Mouse (Mus musculus) embryonic facial prominence, embryonic 12.5 days (tissue): ENCODE results near the gene Meltf. TPM values are rescaled to one million over a fixed set of nuclear protein-coding genes. Genes with fewer than 3 reads are reported as not detected.

Source experiments
- ATAC-seq: fragments of 200-750 bp; cut with Nextera tagmentation; 2 replicates; pipeline ENCODE4 v1.8.0; 2017; ENCODE audit not compliant: insufficient number of reproducible peaks, insufficient read depth, low FRiP score, low TSS enrichment
- H3K27ac ChIP-seq: fragments of 300-500 bp; sonication (generic); 2 replicates; pipeline ENCODE4 v1.5.1; 2016; ENCODE audit warnings: mild to moderate bottlenecking
- H3K27me3 ChIP-seq: fragments of 300-500 bp; sonication (generic); 2 replicates; pipeline ENCODE4 v1.6.1; 2016; ENCODE audit warnings: mild to moderate bottlenecking, moderate library complexity
- H3K36me3 ChIP-seq: fragments of 300-500 bp; sonication (generic); 2 replicates; pipeline ENCODE4 v1.6.1; 2016; ENCODE audit warnings: mild to moderate bottlenecking
- H3K4me1 ChIP-seq: fragments of 300-500 bp; sonication (generic); 2 replicates; pipeline ENCODE4 v1.6.1; 2016
- H3K4me2 ChIP-seq: fragments of 300-500 bp; sonication (generic); replicated peaks from 2 replicates; pipeline ENCODE4 v1.6.1; 2016; ENCODE audit warnings: mild to moderate bottlenecking, moderate library complexity
- H3K4me3 ChIP-seq: fragments of 300-500 bp; sonication (generic); 2 replicates; pipeline ENCODE4 v1.5.1; 2016; ENCODE audit warnings: mild to moderate bottlenecking
- H3K9ac ChIP-seq: fragments of 300-500 bp; sonication (generic); 2 replicates; pipeline ENCODE4 v1.6.1; 2016; ENCODE audit warnings: mild to moderate bottlenecking, moderate library complexity
- H3K9me3 ChIP-seq: fragments of 300-500 bp; sonication (generic); 2 replicates; pipeline ENCODE4 v1.6.1; 2016; ENCODE audit warnings: mild to moderate bottlenecking, moderate library complexity
- WGBS: fragments of 180-500 bp; shearing (Covaris S2); methylation state at CpG from one replicate; pipeline ENCODE4 v1.1.7; 2016; 5-methylcytosine and 5-hydroxymethylcytosine counted together
- polyA plus RNA-seq: library from polyadenylated mRNA; unstranded; fragments of >200 nt; fragmentation: Nextera tagmentation; extraction: Ambion mirVana; gene quantifications from 2 replicates; pipeline ENCODE4 v1.2.1, GENCODE M21; 2016

Gene Meltf
- polyA plus RNA-seq, 1 experiment from 2014 or later, result 0.28 TPM

DNA sequence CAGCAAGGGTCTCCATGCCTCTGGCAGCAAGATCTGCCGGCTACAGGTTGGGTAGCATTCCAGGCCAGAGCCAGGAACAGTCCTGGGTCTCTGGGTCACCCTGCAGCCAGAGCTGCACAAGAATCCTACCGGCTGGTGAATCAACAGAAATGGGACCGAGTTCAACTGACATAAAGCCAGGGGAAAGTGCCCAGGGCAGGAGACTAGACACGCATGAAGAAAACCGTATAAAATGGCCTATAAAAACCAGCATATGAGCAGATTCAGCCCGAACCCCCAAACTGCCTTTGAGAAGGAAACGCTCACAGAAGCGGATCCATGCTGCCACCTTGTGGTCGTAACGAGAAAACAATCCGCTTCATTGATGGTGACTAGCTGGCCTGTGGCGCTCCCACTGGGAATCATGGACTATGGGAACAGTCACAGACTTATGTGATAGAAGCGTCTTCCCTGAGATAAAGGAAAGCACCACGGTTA, 39.7 kb downstream of the Meltf start:
- Histone ChIP-seq H3K9ac (no peak overlapping the region), H3K27ac (no peak overlapping the region), H3K27me3 (no peaks in the 10 kb centered on the region), H3K36me3 (no peaks in the 10 kb centered on the region), H3K4me3 (no peak overlapping the region), H3K9me3 (no peaks in the 10 kb centered on the region), H3K4me1 (no peaks in the 10 kb centered on the region), H3K4me2 (peak overlapping the region; percentile 35)
- ATAC-seq, result no peak
- WGBS, result 5% methylated on average over 14 of the region's 14 CpGs

DNA sequence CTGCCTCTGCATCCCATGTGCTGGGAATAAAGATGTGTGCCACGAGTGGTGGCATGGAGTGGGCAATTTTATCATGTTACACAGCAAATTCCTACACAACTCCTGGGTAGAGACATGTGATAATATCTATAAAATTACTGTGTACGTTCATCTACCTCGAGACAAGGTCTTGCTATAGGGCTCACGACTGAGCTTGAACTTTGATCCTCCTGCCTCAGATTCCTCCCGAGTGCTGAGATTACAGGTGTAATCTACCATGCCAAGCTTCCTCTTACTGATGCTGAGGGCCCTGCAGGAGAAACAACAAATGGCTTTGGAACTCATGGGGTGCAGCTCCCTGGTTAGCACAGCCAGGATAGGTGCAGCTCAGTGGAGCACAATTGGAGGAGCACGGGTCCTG, 45.8 kb downstream of the Meltf start:
- Histone ChIP-seq H3K9ac (no peak overlapping the region), H3K4me3 (no peak overlapping the region), H3K9me3 (no peaks in the 10 kb centered on the region), H3K4me2 (no peak overlapping the region), H3K27me3 (no peaks in the 10 kb centered on the region), H3K27ac (no peak overlapping the region), H3K4me1 (peaks cover 3% of the 10 kb centered on the region; the same call in 1 of the 2 replicates), H3K36me3 (no peaks in the 10 kb centered on the region)
- no peak for ATAC-seq
- 81% methylated on average over 6 of the region's 6 CpGs for WGBS

DNA sequence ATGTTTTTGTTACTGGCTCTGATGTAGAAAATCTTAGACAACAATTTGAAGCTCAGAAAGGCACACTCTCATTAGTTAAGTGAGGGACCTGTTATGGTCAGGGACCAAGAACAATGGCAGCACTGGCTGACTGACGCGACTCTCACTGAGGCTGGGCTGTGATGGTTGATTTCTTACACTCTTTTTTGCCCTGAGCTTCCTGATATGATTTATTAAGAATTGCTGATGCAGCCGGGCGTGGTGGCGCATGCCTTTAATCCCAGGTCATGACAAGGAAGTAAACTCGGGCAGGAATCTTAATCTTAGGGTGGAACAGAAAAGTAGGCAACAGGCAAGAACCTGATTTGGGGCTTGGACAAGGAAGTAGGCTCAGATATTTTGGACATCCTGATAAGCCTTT, 47.5 kb downstream of the Meltf start:
- H3K36me3 ChIP-seq, result no peaks in the 10 kb centered on the region
- no peak overlapping the region for H3K4me3 ChIP-seq
- H3K9ac ChIP-seq, result no peak overlapping the region
- no peak for ATAC-seq
- H3K4me2 ChIP-seq, result no peak overlapping the region
- H3K4me1 ChIP-seq, result peaks cover 3% of the 10 kb centered on the region; the same call in 1 of the 2 replicates
- H3K9me3 ChIP-seq, result no peaks in the 10 kb centered on the region
- 85% methylated on average over 6 of the region's 6 CpGs for WGBS
- no peak overlapping the region for H3K27ac ChIP-seq
- 0 out of 2 replicates have a peak, but pooled peaks cover 6% of the 10 kb centered on the region for H3K27me3 ChIP-seq

DNA sequence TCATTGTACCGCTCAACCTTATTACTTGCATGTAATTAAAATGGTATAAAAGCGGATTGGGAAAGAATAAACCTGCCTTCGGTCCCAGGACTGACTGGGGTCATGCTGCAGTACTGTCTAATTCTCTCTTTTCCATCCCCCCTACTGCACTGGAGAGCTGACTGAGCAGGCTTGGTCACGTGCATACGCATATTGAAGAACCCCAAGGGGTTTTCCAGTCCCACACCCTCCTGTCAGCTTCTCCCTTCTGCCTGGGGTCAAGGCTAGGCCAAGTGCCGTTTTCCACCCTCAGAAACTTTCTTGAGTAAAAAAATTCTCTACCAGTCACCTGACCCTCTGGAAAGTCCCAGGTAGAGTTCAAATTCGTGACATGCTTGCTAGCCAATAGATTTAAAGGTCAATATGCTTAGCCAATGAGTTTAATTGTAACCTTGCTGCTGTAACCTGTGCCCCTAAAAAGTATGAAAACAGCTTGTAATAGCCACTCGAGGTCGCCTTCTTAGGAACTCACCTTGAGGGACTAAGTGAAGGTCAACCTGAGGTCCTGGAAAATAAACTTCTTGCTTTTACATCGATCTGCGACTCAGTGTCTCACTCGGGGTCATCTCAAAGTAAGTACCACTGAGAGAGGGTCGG, 48.1 kb downstream of the Meltf start:
- H3K4me3 ChIP-seq, result no peak overlapping the region
- WGBS, result 76% methylated on average over 13 of the region's 13 CpGs
- no peak for ATAC-seq
- no peak overlapping the region for H3K4me2 ChIP-seq
- H3K36me3 ChIP-seq, result no peaks in the 10 kb centered on the region
- no peak overlapping the region for H3K27ac ChIP-seq
- no peaks in the 10 kb centered on the region for H3K9me3 ChIP-seq
- H3K9ac ChIP-seq, result no peak overlapping the region
- H3K4me1 ChIP-seq, result peaks cover 3% of the 10 kb centered on the region; the same call in 1 of the 2 replicates
- 0 out of 2 replicates have a peak, but pooled peaks cover 6% of the 10 kb centered on the region for H3K27me3 ChIP-seq

DNA sequence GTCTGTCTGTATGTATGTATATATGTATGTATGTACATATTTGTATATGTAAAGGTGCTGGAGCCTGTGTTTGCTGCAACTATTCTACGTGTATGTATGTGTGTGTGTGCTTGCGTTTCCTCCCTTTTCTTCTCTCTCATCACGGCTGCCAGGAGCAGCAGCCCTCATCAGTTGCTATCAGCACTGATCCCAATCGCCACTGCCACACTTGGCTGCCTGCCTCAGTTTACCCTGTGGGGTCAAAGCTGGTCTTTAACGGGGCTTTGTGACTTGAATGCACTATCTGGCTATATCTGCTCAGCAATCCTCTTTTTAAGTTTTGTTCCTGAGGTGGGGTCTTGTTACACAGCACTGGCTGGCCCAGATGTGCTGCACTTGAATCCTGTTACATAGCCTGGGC, 48.8 kb downstream of the Meltf start:
- WGBS, result 84% methylated on average over 5 of the region's 5 CpGs
- H3K4me1 ChIP-seq, result peaks cover 3% of the 10 kb centered on the region; the same call in 1 of the 2 replicates
- no peaks in the 10 kb centered on the region for H3K36me3 ChIP-seq
- no peak overlapping the region for H3K27ac ChIP-seq
- 0 out of 2 replicates have a peak, but pooled peaks cover 6% of the 10 kb centered on the region for H3K27me3 ChIP-seq
- H3K9ac ChIP-seq, result no peak overlapping the region
- no peak overlapping the region for H3K4me2 ChIP-seq
- no peaks in the 10 kb centered on the region for H3K9me3 ChIP-seq
- ATAC-seq, result no peak
- no peak overlapping the region for H3K4me3 ChIP-seq

DNA sequence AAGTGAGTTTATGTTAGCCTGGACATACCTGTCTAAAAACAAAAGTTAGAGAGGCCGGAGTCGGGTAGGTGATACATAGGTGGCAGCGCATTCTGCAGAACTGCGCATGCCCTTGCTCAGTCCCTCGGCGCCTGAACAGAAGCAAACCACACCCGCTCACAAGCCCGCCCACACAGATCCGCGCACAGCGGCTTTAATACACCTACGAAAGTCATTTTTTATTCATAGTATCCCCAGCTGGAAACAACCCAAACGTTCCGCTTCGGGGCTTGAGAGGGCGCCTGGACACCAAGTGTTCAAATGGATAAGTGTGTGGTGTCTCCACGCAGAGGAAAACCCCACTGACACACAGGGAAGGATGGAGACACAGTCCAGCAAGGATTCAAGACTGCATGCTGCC, 52.7 kb downstream of the Meltf start:
- 0 out of 2 replicates have a peak overlapping the region, but pooled peaks have one; percentile 12 for H3K4me2 ChIP-seq
- H3K27me3 ChIP-seq, result peaks cover 42% of the 10 kb centered on the region

DNA sequence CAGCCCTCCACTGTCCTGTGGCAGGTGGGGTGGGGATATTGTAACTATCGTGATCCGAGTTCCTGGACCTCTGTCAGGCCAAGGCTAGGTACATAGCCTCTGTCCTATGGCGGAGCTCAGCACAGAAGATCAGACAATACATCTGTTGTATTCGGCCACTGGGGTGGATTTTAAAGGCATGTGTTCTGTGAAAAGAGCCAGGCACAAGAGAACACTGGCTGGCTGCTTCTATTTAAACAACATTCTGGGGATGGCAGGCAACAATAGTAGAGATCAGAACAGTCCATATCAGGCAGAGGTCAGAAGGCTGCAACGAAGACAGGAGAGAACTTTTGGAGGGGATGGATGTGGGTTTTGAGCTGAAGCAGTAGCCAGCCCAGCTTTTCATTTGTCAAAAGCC, 53.6 kb downstream of the Meltf start:
- peaks cover 13% of the 10 kb centered on the region for H3K4me1 ChIP-seq
- H3K9me3 ChIP-seq, result no peaks in the 10 kb centered on the region
- 48% methylated on average over 5 of the region's 5 CpGs for WGBS
- ATAC-seq, result no peak
- H3K4me2 ChIP-seq, result peak overlapping the region; percentile 75; the same call in 1 of the 2 replicates
- no peaks in the 10 kb centered on the region for H3K36me3 ChIP-seq
- no peak overlapping the region for H3K4me3 ChIP-seq
- H3K9ac ChIP-seq, result no peak overlapping the region
- peaks cover 46% of the 10 kb centered on the region for H3K27me3 ChIP-seq
- no peak overlapping the region for H3K27ac ChIP-seq

More for the DNA sequence above, 52.7 kb downstream of the Meltf start:
- Histone ChIP-seq H3K9me3 (no peaks in the 10 kb centered on the region), H3K4me3 (no peak overlapping the region), H3K9ac (no peak overlapping the region), H3K27ac (no peak overlapping the region), H3K4me1 (peaks cover 13% of the 10 kb centered on the region), H3K36me3 (no peaks in the 10 kb centered on the region)
- 61% methylated on average over 17 of the region's 17 CpGs for WGBS
- ATAC-seq, result no peak

DNA sequence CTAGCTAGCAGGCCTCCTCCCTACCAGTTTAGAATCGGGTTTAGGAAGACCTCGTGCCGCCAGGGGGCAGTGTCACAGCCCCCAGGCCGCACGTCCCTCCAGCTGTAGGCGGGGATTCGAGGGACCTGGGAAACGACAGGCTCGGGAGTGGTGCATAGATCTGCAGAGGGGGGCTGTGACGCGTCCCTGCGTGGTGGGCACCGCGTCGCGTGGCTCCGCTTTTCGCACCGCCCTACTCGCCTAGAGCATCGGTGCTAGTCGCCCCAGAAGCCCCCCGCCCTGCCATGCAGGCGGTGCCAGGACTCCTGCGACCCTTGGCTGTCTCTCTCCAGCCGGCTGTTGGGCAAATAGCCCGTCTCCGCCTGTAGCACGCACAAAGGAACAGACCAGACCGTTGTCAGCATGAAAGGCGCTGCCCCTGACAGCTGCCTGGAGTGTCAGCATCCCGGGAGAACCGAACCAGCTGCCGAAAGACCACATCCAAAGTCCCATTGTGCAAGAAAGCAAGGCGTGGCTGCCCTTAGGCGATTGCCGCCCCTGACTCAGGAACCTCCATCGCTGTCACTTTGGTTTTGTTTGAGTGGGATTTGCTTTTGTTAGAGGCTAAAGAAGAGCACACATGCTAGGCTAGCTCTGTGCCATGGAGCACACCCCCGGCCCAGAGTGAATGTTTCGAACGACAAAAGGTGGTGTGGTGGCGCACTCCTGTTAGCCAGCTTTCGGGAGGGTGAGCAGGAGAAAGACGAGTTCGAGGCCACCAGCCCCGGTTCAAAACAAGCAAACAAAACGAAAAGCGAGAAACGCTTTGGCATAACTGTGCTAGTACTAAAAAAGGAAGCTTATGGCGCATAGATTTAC, 54.5 kb downstream of the Meltf start:
- Histone ChIP-seq H3K9ac (peak overlapping the region; percentile 52), H3K9me3 (no peaks in the 10 kb centered on the region), H3K4me2 (peak overlapping the region; percentile 75), H3K36me3 (no peaks in the 10 kb centered on the region), H3K4me1 (peaks cover 13% of the 10 kb centered on the region), H3K27ac (no peak overlapping the region), H3K4me3 (peak overlapping the region; percentile 43), H3K27me3 (peaks cover 46% of the 10 kb centered on the region)
- ATAC-seq, result peak; percentile 91
- under 1% methylated on average over 50 of the region's 50 CpGs for WGBS

DNA sequence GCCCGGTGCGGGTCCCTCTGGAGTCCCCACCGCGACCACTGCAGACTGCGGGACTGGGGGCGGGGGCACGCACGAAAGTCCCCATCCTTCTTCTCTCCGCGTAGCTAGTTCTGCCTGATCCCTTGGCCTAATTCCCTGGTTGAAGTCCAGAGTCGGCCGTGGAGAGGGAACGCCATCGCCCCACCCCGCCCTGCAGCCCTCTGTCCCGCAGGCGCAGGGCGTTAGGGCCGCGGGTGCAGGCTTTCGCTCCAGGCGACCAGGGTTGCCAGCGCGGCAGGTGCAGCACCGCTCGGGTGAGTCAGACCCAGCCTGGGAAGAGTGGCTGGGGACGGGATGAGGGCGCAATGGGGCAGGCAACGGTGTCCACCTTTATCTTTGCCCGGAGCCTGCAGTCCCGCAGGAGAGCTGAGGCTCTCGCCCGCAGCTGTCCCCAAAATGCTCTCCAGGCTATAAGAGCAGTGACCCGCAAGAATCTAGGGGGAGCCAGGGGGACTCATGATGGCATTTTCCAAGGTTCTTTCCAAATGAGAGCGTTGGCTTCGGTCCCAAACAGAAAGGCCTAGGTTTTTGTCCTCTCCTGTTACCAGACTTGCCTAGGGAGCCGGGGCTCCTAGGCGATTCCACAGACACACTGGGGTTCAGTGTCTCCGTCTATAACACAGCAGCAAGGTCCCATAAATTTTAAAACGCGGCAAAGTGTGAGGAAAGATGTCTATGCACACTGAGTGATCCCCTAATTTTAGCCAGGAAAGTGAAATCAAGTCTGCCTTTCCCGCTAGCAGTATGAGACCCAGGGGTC, 55.3 kb downstream of the Meltf start, which contains the start of gene Pigz:
Pigz (plus strand) TSS at position 101 of the 799 bp plus-strand sequence.
- Histone ChIP-seq H3K4me3 (peak within 1 kb of the TSS; percentile 43), H3K36me3 (no peaks in the 10 kb centered on the region), H3K9me3 (no peaks in the 10 kb centered on the region), H3K27me3 (peaks cover 46% of the 10 kb centered on the region), H3K9ac (peak within 1 kb of the TSS; percentile 52), H3K4me1 (peaks cover 11% of the 10 kb centered on the region), H3K4me2 (peak within 1 kb of the TSS; percentile 75), H3K27ac (no peak within 1 kb of the TSS)
- ATAC-seq, result no peak
- 6% methylated on average over 42 of the region's 42 CpGs for WGBS

DNA sequence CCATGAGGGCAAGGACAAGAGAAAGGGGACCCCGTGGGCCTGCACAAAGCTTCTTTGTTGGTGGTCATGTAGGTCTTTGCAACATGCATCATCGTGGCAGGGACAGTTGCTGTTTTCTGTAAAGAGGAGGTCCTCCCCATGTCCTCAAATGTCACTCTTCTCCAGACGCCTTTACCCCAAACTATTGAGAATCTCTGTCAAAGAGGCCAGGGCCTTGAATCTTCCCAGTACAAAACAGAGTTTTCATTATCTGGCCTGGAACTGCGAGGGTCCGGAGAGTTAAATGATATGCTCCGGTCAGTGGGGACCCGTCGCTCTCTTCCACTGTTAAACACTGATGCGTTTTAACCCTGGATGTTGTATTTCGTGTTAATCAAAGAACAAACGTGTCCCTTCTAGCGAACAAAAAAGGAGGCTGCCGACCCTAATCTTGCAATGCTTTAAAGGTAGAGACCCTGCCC, 56.0 kb downstream of the Meltf start:
- 16% methylated on average over 13 of the region's 13 CpGs for WGBS
- peak overlapping the region; percentile 75 for H3K4me2 ChIP-seq
- peaks cover 10% of the 10 kb centered on the region for H3K4me1 ChIP-seq
- peaks cover 46% of the 10 kb centered on the region for H3K27me3 ChIP-seq
- no peaks in the 10 kb centered on the region for H3K36me3 ChIP-seq
- no peak for ATAC-seq
- H3K9me3 ChIP-seq, result no peaks in the 10 kb centered on the region
- peak overlapping the region; percentile 23; the same call in 1 of the 2 replicates for H3K4me3 ChIP-seq
- no peak overlapping the region for H3K27ac ChIP-seq
- H3K9ac ChIP-seq, result no peak overlapping the region
